Mouse (Mus musculus) CH12.LX (cell line): ENCODE measurements around the gene Lrrc4.

Source experiments
- CHD2 ChIP-seq: IDR thresholded peaks from 2 replicates; pipeline ENCODE4 v1.6.1; 2011; ENCODE audit warnings: low read length, improper control_type of control experiment
- CTCF ChIP-seq, 2 experiments: IDR thresholded peaks in 1 of 2; conservative IDR thresholded peaks in 1 of 2; 2 replicates each; pipeline ENCODE4 v1.5.1; 2011 to 2012; ENCODE audit warnings: low read depth in 2 of 2, low read length in 2 of 2, improper control_type of control experiment in 1 of 2, inconsistent platforms in 1 of 2, mild to moderate bottlenecking in 1 of 2, moderate library complexity in 1 of 2
- EP300 ChIP-seq: IDR thresholded peaks from 2 replicates; pipeline ENCODE4 v1.6.1; 2011; ENCODE audit warnings: low read length, improper control_type of control experiment
- GABPA ChIP-seq: IDR thresholded peaks from 2 replicates; pipeline ENCODE4 v1.6.1; 2012; ENCODE audit warnings: low read depth, low read length, improper control_type of control experiment, inconsistent platforms; ENCODE audit not compliant: insufficient replicate concordance
- HCFC1 ChIP-seq: IDR thresholded peaks from 2 replicates; pipeline ENCODE4 v1.6.1; 2012; ENCODE audit warnings: low read depth, mild to moderate bottlenecking, inconsistent platforms, low read length, improper control_type of control experiment
- JUND ChIP-seq: conservative IDR thresholded peaks from 2 replicates; pipeline ENCODE4 v1.6.1; 2011; ENCODE audit warnings: low read depth, low read length, improper control_type of control experiment
- NELFE ChIP-seq: IDR thresholded peaks from 2 replicates; pipeline ENCODE4 v1.6.1; 2011; ENCODE audit warnings: low read depth, low read length, improper control_type of control experiment
- PAX5 ChIP-seq: IDR thresholded peaks from 2 replicates; pipeline ENCODE4 v1.6.1; 2012; ENCODE audit warnings: low read length, inconsistent platforms, mixed read lengths
- POLR2A ChIP-seq: IDR thresholded peaks from 2 replicates; pipeline ENCODE4 v1.6.1; 2011; ENCODE audit warnings: low read depth, mild to moderate bottlenecking, improper control_type of control experiment, low read length
- SIN3A ChIP-seq: IDR thresholded peaks from 2 replicates; pipeline ENCODE4 v1.6.1; 2012; ENCODE audit warnings: low read length, improper control_type of control experiment, inconsistent platforms
- TCF12 ChIP-seq: IDR thresholded peaks from 2 replicates; pipeline ENCODE4 v1.6.1; 2014; ENCODE audit warnings: low read depth, mild to moderate bottlenecking, inconsistent platforms, low read length, improper control_type of control experiment
- USF1 ChIP-seq: IDR thresholded peaks from 2 replicates; pipeline ENCODE4 v1.6.1; 2014; ENCODE audit warnings: low read depth, mild to moderate bottlenecking, inconsistent platforms, low read length, improper control_type of control experiment
- ZC3H11A ChIP-seq: IDR thresholded peaks from 2 replicates; pipeline ENCODE4 v1.6.1; 2012; ENCODE audit warnings: low read depth, mild to moderate bottlenecking, inconsistent platforms, low read length, improper control_type of control experiment

DNA sequence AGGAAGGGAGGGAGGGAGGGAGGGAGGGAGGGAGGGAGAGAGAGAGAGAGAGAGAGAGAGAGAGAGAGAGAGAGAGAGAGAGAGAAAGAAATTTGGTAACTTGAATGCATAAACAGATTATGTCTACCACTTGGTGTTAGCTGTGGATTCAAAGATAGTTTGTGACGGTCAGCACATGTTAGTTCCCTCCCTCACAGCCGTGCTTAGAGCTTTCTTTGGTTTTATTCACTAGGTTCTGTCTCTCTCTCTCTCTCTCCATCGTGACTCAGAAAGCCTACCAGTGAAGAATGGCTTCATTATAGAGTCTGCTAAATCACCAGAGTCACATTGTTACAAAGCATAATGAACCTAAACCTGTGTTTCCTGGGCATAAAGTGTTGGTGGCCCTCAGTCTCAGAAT, 146.5 kb downstream of the Lrrc4 start:
- TF ChIP-seq USF1 (no peak), CTCF (conservative IDR thresholded peaks at IDR 0.05 in 1 of 2, IDR thresholded peaks at IDR 0.05 in 1 of 2; ENCODE audit: low read depth in 2 of 2, low read length in 2 of 2) (no peak), TCF12 (no peak), CHD2 (no peak), NELFE (no peak), JUND (no peak), PAX5 (no peak), GABPA (no peak), ZC3H11A (no peak), POLR2A (no peak), EP300 (no peak), HCFC1 (no peak), SIN3A (no peak)
